Mouse (Mus musculus): Measurements from ENCODE around the gene Parva.

DNA sequence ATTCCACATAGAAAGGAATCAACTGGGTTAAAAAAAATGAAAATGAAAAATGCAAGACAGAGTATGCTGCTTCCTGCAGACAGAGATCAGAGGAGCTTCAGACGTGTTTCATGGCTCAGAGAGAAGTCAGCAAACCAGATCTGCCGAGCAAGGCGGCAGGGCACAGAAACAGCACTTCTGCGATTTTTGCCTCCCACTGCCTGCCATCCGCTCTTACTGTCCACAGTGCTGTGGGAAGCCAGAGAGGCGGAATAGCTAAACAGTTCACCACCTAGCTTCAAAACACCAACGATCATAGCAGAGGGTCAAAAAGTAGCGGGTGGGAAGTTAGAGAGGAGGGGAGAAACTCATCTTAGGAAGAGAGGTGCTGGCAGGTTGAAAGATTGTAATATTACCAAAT lies 84.0 kb downstream of the Parva start:
- TF ChIP-seq POLR2AphosphoS2 (IDR thresholded peaks at IDR 0.05; ENCODE audit: insufficient read length, low read depth) (no peak), POLR2A (IDR thresholded peaks at IDR 0.05; ENCODE audit: insufficient read length, low read depth) (no peak), USF1 (IDR thresholded peaks at IDR 0.05; ENCODE audit: low read depth) (no peak), TCF3 (IDR thresholded peaks at IDR 0.05; ENCODE audit: insufficient read length, low read depth) (no peak), TCF12 (IDR thresholded peaks at IDR 0.05; ENCODE audit: insufficient read depth, poor library complexity, severe bottlenecking) (no peak), CEBPB (IDR thresholded peaks at IDR 0.05; ENCODE audit: insufficient read depth, poor library complexity, severe bottlenecking) (no peak), MYOD1 (IDR thresholded peaks at IDR 0.05; ENCODE audit: control insufficient read depth in 1 of 3, insufficient read length in 2 of 3, low read depth in 2 of 3) (no peak)
